Mouse (Mus musculus) lung, adult 2 months (tissue): ENCODE results near the gene Farsa.

Experiments used
- CTCF ChIP-seq: fragments of 200-500 bp; IDR thresholded peaks from 2 replicates; pipeline ENCODE4 v1.5.1; 2011; ENCODE audit warnings: mild to moderate bottlenecking, low read length, control low read depth; ENCODE audit not compliant: insufficient read depth
- POLR2A ChIP-seq: fragments of 200-500 bp; IDR thresholded peaks from 2 replicates; pipeline ENCODE4 v1.6.1; 2011; ENCODE audit warnings: low read depth, mild to moderate bottlenecking, control low read depth, low read length, borderline replicate concordance; ENCODE audit errors: extremely low read depth

GRCm38 (mm10) chr8:84918646-84919045 is 61.9 kb downstream of the Farsa start:
- TF ChIP-seq POLR2A: no peak
- no peak for TF ChIP-seq CTCF
